Mouse (Mus musculus): ENCODE measurements at regions not wholly inside any gene's neighbourhood (a gene's known extent, or its start where the extent isn't known, plus 50 kb on each side); places are given as distances from the start of the nearest gene placed in this dataset.

GRCm38 (mm10) chr13:6226087-6226643 lies 321.8 kb upstream of the Pitrm1 start:
- Histone ChIP-seq H3K9ac (no peak overlapping the region), H3K4me3 (no peak overlapping the region), H3K4me2 (no peak overlapping the region), H3K4me1 (replicated peaks) (no peaks in the 10 kb centered on the region), H3K36me3 (no peaks in the 10 kb centered on the region), H3K27ac (ENCODE audit: poor library complexity, severe bottlenecking) (no peak overlapping the region), H3K9me3 (replicated peaks) (no peaks in the 10 kb centered on the region), H3K27me3 (replicated peaks) (no peaks in the 10 kb centered on the region)
- WGBS = 78% methylated on average over 7 of the region's 7 CpGs
- ATAC-seq (ENCODE audit: insufficient number of reproducible peaks, low FRiP score) = no peak

- H3K27me3 ChIP-seq (replicated peaks) = no peaks in the 10 kb centered on the region
- H3K36me3 ChIP-seq = no peaks in the 10 kb centered on the region
- WGBS = 96% methylated on average over 1 of the region's 1 CpGs
- no peaks in the 10 kb centered on the region for H3K9me3 ChIP-seq (replicated peaks)
- no peak overlapping the region for H3K9ac ChIP-seq
- H3K4me3 ChIP-seq = no peak overlapping the region
- ATAC-seq (ENCODE audit: insufficient number of reproducible peaks, low FRiP score) = no peak
- no peaks in the 10 kb centered on the region for H3K4me1 ChIP-seq (replicated peaks)
- no peak overlapping the region for H3K4me2 ChIP-seq
- H3K27ac ChIP-seq (ENCODE audit: poor library complexity, severe bottlenecking) = no peak overlapping the region
These were observed 319.7 kb upstream of the Pitrm1 start for GRCm38 (mm10) chr13:6228278-6228677.

GRCm38 (mm10) chr13:6235394-6235793 lies 312.6 kb upstream of the Pitrm1 start:
- no peaks in the 10 kb centered on the region for H3K4me1 ChIP-seq (replicated peaks)
- WGBS = 89% methylated on average over 1 of the region's 1 CpGs
- H3K9ac ChIP-seq = no peak overlapping the region
- H3K4me2 ChIP-seq = no peak overlapping the region
- H3K4me3 ChIP-seq = no peak overlapping the region
- no peaks in the 10 kb centered on the region for H3K36me3 ChIP-seq
- no peaks in the 10 kb centered on the region for H3K9me3 ChIP-seq (replicated peaks)
- no peak overlapping the region for H3K27ac ChIP-seq (ENCODE audit: poor library complexity, severe bottlenecking)
- H3K27me3 ChIP-seq (replicated peaks) = no peaks in the 10 kb centered on the region
- ATAC-seq (ENCODE audit: insufficient number of reproducible peaks, low FRiP score) = no peak

GRCm38 (mm10) chr13:6236503-6236902 lies 311.4 kb upstream of the Pitrm1 start:
- Histone ChIP-seq H3K4me1 (replicated peaks) (no peaks in the 10 kb centered on the region), H3K4me3 (no peak overlapping the region), H3K4me2 (no peak overlapping the region), H3K27ac (ENCODE audit: poor library complexity, severe bottlenecking) (no peak overlapping the region), H3K9me3 (replicated peaks) (no peaks in the 10 kb centered on the region), H3K9ac (no peak overlapping the region), H3K27me3 (replicated peaks) (no peaks in the 10 kb centered on the region), H3K36me3 (no peaks in the 10 kb centered on the region)
- no peak for ATAC-seq (ENCODE audit: insufficient number of reproducible peaks, low FRiP score)
- WGBS = 81% methylated on average over 8 of the region's 8 CpGs

GRCm38 (mm10) chr13:6237201-6237600 lies 310.7 kb upstream of the Pitrm1 start:
- no peak overlapping the region for H3K4me2 ChIP-seq
- no peak overlapping the region for H3K4me3 ChIP-seq
- no peaks in the 10 kb centered on the region for H3K4me1 ChIP-seq (replicated peaks)
- no peaks in the 10 kb centered on the region for H3K9me3 ChIP-seq (replicated peaks)
- no peak overlapping the region for H3K27ac ChIP-seq (ENCODE audit: poor library complexity, severe bottlenecking)
- H3K27me3 ChIP-seq (replicated peaks) = no peaks in the 10 kb centered on the region
- ATAC-seq (ENCODE audit: insufficient number of reproducible peaks, low FRiP score) = no peak
- no peak overlapping the region for H3K9ac ChIP-seq
- WGBS = 63% methylated on average over 3 of the region's 3 CpGs
- no peaks in the 10 kb centered on the region for H3K36me3 ChIP-seq

- Histone ChIP-seq H3K36me3 (no peaks in the 10 kb centered on the region), H3K27me3 (replicated peaks) (no peaks in the 10 kb centered on the region), H3K9me3 (replicated peaks) (no peaks in the 10 kb centered on the region), H3K4me3 (no peak overlapping the region), H3K4me2 (no peak overlapping the region), H3K4me1 (replicated peaks) (no peaks in the 10 kb centered on the region), H3K9ac (no peak overlapping the region), H3K27ac (ENCODE audit: poor library complexity, severe bottlenecking) (no peak overlapping the region)
- no peak for ATAC-seq (ENCODE audit: insufficient number of reproducible peaks, low FRiP score)
- WGBS = 54% methylated on average over 3 of the region's 3 CpGs
These were observed 307.1 kb upstream of the Pitrm1 start for GRCm38 (mm10) chr13:6240855-6241254.

- H3K4me1 ChIP-seq (replicated peaks) = no peaks in the 10 kb centered on the region
- 83% methylated on average over 5 of the region's 5 CpGs for WGBS
- H3K36me3 ChIP-seq = no peaks in the 10 kb centered on the region
- H3K9me3 ChIP-seq (replicated peaks) = no peaks in the 10 kb centered on the region
- no peak overlapping the region for H3K4me2 ChIP-seq
- no peak overlapping the region for H3K27ac ChIP-seq (ENCODE audit: poor library complexity, severe bottlenecking)
- H3K9ac ChIP-seq = no peak overlapping the region
- no peaks in the 10 kb centered on the region for H3K27me3 ChIP-seq (replicated peaks)
- no peak for ATAC-seq (ENCODE audit: insufficient number of reproducible peaks, low FRiP score)
- no peak overlapping the region for H3K4me3 ChIP-seq
These were observed 306.4 kb upstream of the Pitrm1 start for GRCm38 (mm10) chr13:6241472-6242123.

GRCm38 (mm10) chr13:6250106-6250505 lies 297.8 kb upstream of the Pitrm1 start:
- Histone ChIP-seq H3K27ac (ENCODE audit: poor library complexity, severe bottlenecking) (no peak overlapping the region), H3K9ac (no peak overlapping the region), H3K4me1 (replicated peaks) (peaks cover 14% of the 10 kb centered on the region), H3K4me3 (no peak overlapping the region), H3K9me3 (replicated peaks) (no peaks in the 10 kb centered on the region), H3K27me3 (replicated peaks) (no peaks in the 10 kb centered on the region), H3K36me3 (no peaks in the 10 kb centered on the region), H3K4me2 (no peak overlapping the region)
- WGBS = 44% methylated on average over 3 of the region's 3 CpGs
- ATAC-seq (ENCODE audit: insufficient number of reproducible peaks, low FRiP score) = peak; percentile 75; the same call in 1 of the 2 replicates

- Histone ChIP-seq H3K27me3 (replicated peaks) (no peaks in the 10 kb centered on the region), H3K4me2 (no peak overlapping the region), H3K4me1 (replicated peaks) (peaks cover 14% of the 10 kb centered on the region), H3K9me3 (replicated peaks) (no peaks in the 10 kb centered on the region), H3K27ac (ENCODE audit: poor library complexity, severe bottlenecking) (peak overlapping the region; percentile 12; the same call in 1 of the 2 replicates), H3K36me3 (no peaks in the 10 kb centered on the region), H3K9ac (no peak overlapping the region), H3K4me3 (no peak overlapping the region)
- no peak for ATAC-seq (ENCODE audit: insufficient number of reproducible peaks, low FRiP score)
- 65% methylated on average over 4 of the region's 4 CpGs for WGBS
These were observed 296.7 kb upstream of the Pitrm1 start for GRCm38 (mm10) chr13:6251025-6251862.

GRCm38 (mm10) chr13:6252100-6252499 lies 295.8 kb upstream of the Pitrm1 start:
- no peak overlapping the region for H3K4me2 ChIP-seq
- H3K4me1 ChIP-seq (replicated peaks) = peaks cover 14% of the 10 kb centered on the region
- no peaks in the 10 kb centered on the region for H3K36me3 ChIP-seq
- 43% methylated on average over 3 of the region's 3 CpGs for WGBS
- H3K9me3 ChIP-seq (replicated peaks) = no peaks in the 10 kb centered on the region
- no peak overlapping the region for H3K27ac ChIP-seq (ENCODE audit: poor library complexity, severe bottlenecking)
- H3K4me3 ChIP-seq = no peak overlapping the region
- H3K27me3 ChIP-seq (replicated peaks) = no peaks in the 10 kb centered on the region
- no peak overlapping the region for H3K9ac ChIP-seq
- no peak for ATAC-seq (ENCODE audit: insufficient number of reproducible peaks, low FRiP score)

GRCm38 (mm10) chr13:6255303-6255702 lies 292.6 kb upstream of the Pitrm1 start:
- H3K4me3 ChIP-seq = no peak overlapping the region
- no peak overlapping the region for H3K4me2 ChIP-seq
- no peaks in the 10 kb centered on the region for H3K9me3 ChIP-seq (replicated peaks)
- no peak for ATAC-seq (ENCODE audit: insufficient number of reproducible peaks, low FRiP score)
- no peaks in the 10 kb centered on the region for H3K27me3 ChIP-seq (replicated peaks)
- no peak overlapping the region for H3K9ac ChIP-seq
- 82% methylated on average over 5 of the region's 5 CpGs for WGBS
- no peak overlapping the region for H3K27ac ChIP-seq (ENCODE audit: poor library complexity, severe bottlenecking)
- H3K4me1 ChIP-seq (replicated peaks) = peaks cover 11% of the 10 kb centered on the region
- H3K36me3 ChIP-seq = no peaks in the 10 kb centered on the region

Measured in heart, embryonic 12.5 days (tissue).